Mouse (Mus musculus) limb, embryonic 11.5 days (tissue): ENCODE measurements at regions not wholly inside any gene's neighbourhood (a gene's known extent, or its start where the extent isn't known, plus 50 kb on each side); places are given as distances from the start of the nearest gene placed in this dataset.

Experiments used
- ATAC-seq: fragments of 200-750 bp; cut with Nextera tagmentation; 2 replicates; pipeline ENCODE4 v1.8.0; 2017; ENCODE audit warnings: low read depth; ENCODE audit not compliant: insufficient number of reproducible peaks, low FRiP score, low TSS enrichment
- DNase-seq: peaks from one replicate; pipeline ENCODE4 v3.0.0-alpha.2; 2015; ENCODE audit warnings: low spot score
- H3K27ac ChIP-seq: fragments of 300-500 bp; sonication (generic); replicated peaks from 2 replicates; pipeline ENCODE4 v1.5.1; 2014; ENCODE audit warnings: low read depth, mild to moderate bottlenecking, low read length
- H3K27me3 ChIP-seq: fragments of 300-500 bp; sonication (generic); 2 replicates; pipeline ENCODE4 v1.6.1; 2014; ENCODE audit warnings: mild to moderate bottlenecking, low read length, mixed read lengths; ENCODE audit not compliant: control insufficient read depth, insufficient read depth
- H3K36me3 ChIP-seq: fragments of 300-500 bp; sonication (generic); 2 replicates; pipeline ENCODE4 v1.6.1; 2014; ENCODE audit warnings: mild to moderate bottlenecking, low read length, moderate library complexity, mixed read lengths; ENCODE audit not compliant: control insufficient read depth, insufficient read depth
- H3K4me1 ChIP-seq: fragments of 300-500 bp; sonication (generic); 2 replicates; pipeline ENCODE4 v1.6.1; 2014; ENCODE audit warnings: low read length, mixed read lengths; ENCODE audit not compliant: control insufficient read depth, insufficient read depth
- H3K4me2 ChIP-seq: fragments of 300-500 bp; sonication (generic); 2 replicates; pipeline ENCODE4 v1.6.1; 2014; ENCODE audit warnings: low read depth, mild to moderate bottlenecking, moderate library complexity; ENCODE audit not compliant: severe bottlenecking
- H3K4me3 ChIP-seq: fragments of 300-500 bp; sonication (generic); 2 replicates; pipeline ENCODE4 v1.5.1; 2014; ENCODE audit warnings: low read depth, low read length
- H3K9ac ChIP-seq: fragments of 300-500 bp; sonication (generic); 2 replicates; pipeline ENCODE4 v1.6.1; 2014; ENCODE audit warnings: mild to moderate bottlenecking, low read length
- H3K9me3 ChIP-seq: fragments of 300-500 bp; sonication (generic); 2 replicates; pipeline ENCODE4 v1.6.1; 2016; ENCODE audit warnings: low read length; ENCODE audit not compliant: control insufficient read depth
- WGBS: fragments of 180-500 bp; shearing (Covaris S2); extraction: QIAGEN DNeasy Blood & Tissue Kit; methylation state at CpG from one replicate; pipeline ENCODE4 v1.1.7; 2014; 5-methylcytosine and 5-hydroxymethylcytosine counted together

GRCm38 (mm10) chr17:83985333-83985790, 137.6 kb upstream of the Haao start:
- H3K4me1 ChIP-seq: peaks cover 42% of the 10 kb centered on the region
- H3K9me3 ChIP-seq: no peaks in the 10 kb centered on the region
- H3K4me2 ChIP-seq: no peak overlapping the region; the same call in 1 of the 2 replicates
- no peaks in the 10 kb centered on the region for H3K36me3 ChIP-seq
- H3K4me3 ChIP-seq: no peak overlapping the region
- peak overlapping the region; percentile 97 for H3K27ac ChIP-seq
- no peak overlapping the region for H3K9ac ChIP-seq
- DNase-seq (peak; percentile 73), ATAC-seq (peak; percentile 61; the same call in 1 of the 2 replicates)
- no peaks in the 10 kb centered on the region for H3K27me3 ChIP-seq
- 11% methylated on average over 17 of the region's 17 CpGs for WGBS

GRCm38 (mm10) chr17:83983837-83984388, 136.2 kb upstream of the Haao start:
- H3K9me3 ChIP-seq: no peaks in the 10 kb centered on the region
- no peaks in the 10 kb centered on the region for H3K36me3 ChIP-seq
- WGBS: 93% methylated on average over 9 of the region's 9 CpGs
- no peak overlapping the region for H3K9ac ChIP-seq
- no peak overlapping the region for H3K4me2 ChIP-seq
- no peaks in the 10 kb centered on the region for H3K27me3 ChIP-seq
- H3K4me3 ChIP-seq: no peak overlapping the region
- ATAC-seq: no peak
- peak overlapping the region; percentile 97; the same call in 1 of the 2 replicates for H3K27ac ChIP-seq
- no peak for DNase-seq
- H3K4me1 ChIP-seq: peaks cover 39% of the 10 kb centered on the region

GRCm38 (mm10) chr17:83983070-83983836, 135.5 kb upstream of the Haao start:
- no peak for DNase-seq

GRCm38 (mm10) chr17:83982700-83983069, 134.9 kb upstream of the Haao start:
- H3K4me2 ChIP-seq: no peak overlapping the region
- ATAC-seq (no peak), DNase-seq (no peak)
- no peaks in the 10 kb centered on the region for H3K36me3 ChIP-seq
- 65% methylated on average over 8 of the region's 8 CpGs for WGBS
- H3K4me1 ChIP-seq: peaks cover 43% of the 10 kb centered on the region
- H3K4me3 ChIP-seq: no peak overlapping the region
- no peaks in the 10 kb centered on the region for H3K27me3 ChIP-seq
- H3K9ac ChIP-seq: no peak overlapping the region
- peak overlapping the region; percentile 16 for H3K27ac ChIP-seq
- H3K9me3 ChIP-seq: no peaks in the 10 kb centered on the region

More at GRCm38 (mm10) chr17:83983070-83983836, 135.5 kb upstream of the Haao start:
- WGBS: 57% methylated on average over 18 of the region's 18 CpGs
- Histone ChIP-seq H3K4me3 (no peak overlapping the region), H3K9me3 (no peaks in the 10 kb centered on the region), H3K9ac (no peak overlapping the region), H3K4me2 (no peak overlapping the region), H3K36me3 (no peaks in the 10 kb centered on the region), H3K27ac (peak overlapping the region; percentile 16), H3K27me3 (no peaks in the 10 kb centered on the region), H3K4me1 (peaks cover 38% of the 10 kb centered on the region)
- ATAC-seq: no peak

GRCm38 (mm10) chr17:83978858-83979470, 131.2 kb upstream of the Haao start:
- Histone ChIP-seq H3K4me2 (no peak overlapping the region), H3K9ac (no peak overlapping the region), H3K27me3 (no peaks in the 10 kb centered on the region), H3K27ac (peak overlapping the region; percentile 37; the same call in 1 of the 2 replicates), H3K36me3 (no peaks in the 10 kb centered on the region), H3K9me3 (no peaks in the 10 kb centered on the region), H3K4me3 (no peak overlapping the region), H3K4me1 (peaks cover 27% of the 10 kb centered on the region)
- ATAC-seq: peak; percentile 74; the same call in 1 of the 2 replicates
- 56% methylated on average over 7 of the region's 7 CpGs for WGBS
- no peak for DNase-seq

GRCm38 (mm10) chr17:83977725-83978124, 130.0 kb upstream of the Haao start:
- ATAC-seq (no peak), DNase-seq (no peak)
- WGBS: 78% methylated on average over 11 of the region's 11 CpGs
- no peaks in the 10 kb centered on the region for H3K27me3 ChIP-seq
- peaks cover 27% of the 10 kb centered on the region for H3K4me1 ChIP-seq
- peak overlapping the region; percentile 37; the same call in 1 of the 2 replicates for H3K27ac ChIP-seq
- H3K9me3 ChIP-seq: no peaks in the 10 kb centered on the region
- H3K4me3 ChIP-seq: no peak overlapping the region
- H3K9ac ChIP-seq: no peak overlapping the region
- no peaks in the 10 kb centered on the region for H3K36me3 ChIP-seq
- no peak overlapping the region for H3K4me2 ChIP-seq

- DNase-seq (no peak), ATAC-seq (no peak)
- no peak overlapping the region for H3K27ac ChIP-seq
- H3K4me1 ChIP-seq: peaks cover 28% of the 10 kb centered on the region
- H3K9me3 ChIP-seq: no peaks in the 10 kb centered on the region
- no peaks in the 10 kb centered on the region for H3K27me3 ChIP-seq
- H3K4me3 ChIP-seq: no peak overlapping the region
- WGBS: 91% methylated on average over 7 of the region's 7 CpGs
- no peaks in the 10 kb centered on the region for H3K36me3 ChIP-seq
- no peak overlapping the region for H3K9ac ChIP-seq
- no peak overlapping the region for H3K4me2 ChIP-seq
These were observed 128.1 kb upstream of the Haao start for GRCm38 (mm10) chr17:83975813-83976212.

GRCm38 (mm10) chr17:83973461-83974350, 125.9 kb upstream of the Haao start:
- ATAC-seq: peak; percentile 23; the same call in 1 of the 2 replicates
- WGBS: 32% methylated on average over 18 of the region's 18 CpGs
- H3K4me1 ChIP-seq: peaks cover 27% of the 10 kb centered on the region

More at GRCm38 (mm10) chr17:83973461-83974350, 125.9 kb upstream of the Haao start:
- peak; percentile 77 for DNase-seq
- Histone ChIP-seq H3K36me3 (no peaks in the 10 kb centered on the region), H3K9ac (no peak overlapping the region), H3K27me3 (no peaks in the 10 kb centered on the region), H3K4me3 (no peak overlapping the region), H3K9me3 (no peaks in the 10 kb centered on the region), H3K27ac (peak overlapping the region; percentile 10; the same call in 1 of the 2 replicates), H3K4me2 (no peak overlapping the region)
